In the genomic region with DNA sequence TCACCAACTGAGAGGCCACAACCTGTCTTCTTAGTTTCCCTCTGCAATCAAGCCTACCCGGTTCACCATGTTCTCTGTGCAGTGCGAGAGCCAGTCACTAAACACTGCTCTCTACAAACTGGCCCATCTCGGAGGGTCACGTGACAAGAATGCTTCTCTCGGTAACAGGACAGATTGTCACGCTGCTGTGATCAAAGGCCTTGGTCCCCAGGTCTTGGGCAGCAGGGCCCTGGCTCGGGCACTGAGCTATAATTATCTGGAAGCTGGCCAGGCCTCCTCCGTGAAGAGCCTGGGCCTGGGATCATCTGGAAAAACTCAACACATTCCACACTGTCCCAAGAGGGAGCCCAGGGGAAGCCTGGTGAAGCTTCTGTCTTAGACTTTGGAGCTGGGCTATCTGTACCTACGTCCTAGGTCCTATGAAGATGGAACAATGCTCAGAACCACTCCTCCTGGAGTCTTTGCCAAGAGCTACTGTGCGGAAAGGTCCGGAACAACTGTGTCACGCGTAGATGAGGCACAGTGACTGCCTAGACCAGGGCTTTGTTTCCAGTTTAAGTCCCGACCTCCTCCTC, we compare ENCODE assay signal across 7 mouse cellular contexts. TPM values are rescaled to one million over a fixed set of nuclear protein-coding genes. Genes with fewer than 3 reads are reported as not detected.
DNase-seq lines count a peak whose midpoint lies in the region; ATAC-seq and TF ChIP-seq lines count a peak whose summit lies in the region.

No protein-coding gene starts in this region.

- TF ChIP-seq EP300 in lung, postnatal 0 days (IDR thresholded peaks at IDR 0.05) = no peak

- peak overlapping the region; percentile 34; the same call in 1 of the 2 replicates for H3K27ac ChIP-seq in lung, postnatal 0 days (ENCODE audit: low read length)
- peak overlapping the region; percentile 82 to 86 for H3K27ac ChIP-seq in heart, embryonic 14.5 days (replicated peaks in 1 of 2; ENCODE audit: control insufficient read depth in 1 of 2, insufficient read depth in 1 of 2, low read depth in 2 of 2, low read length in 2 of 2)
- peak overlapping the region; percentile 94 for H3K27ac ChIP-seq in stomach, embryonic 16.5 days (ENCODE audit: low read length)

- WGBS in lung, postnatal 0 days = 46% methylated on average over 14 of the region's 14 CpGs
- 14% methylated on average over 14 of the region's 14 CpGs for WGBS in heart, embryonic 14.5 days
- WGBS in stomach, embryonic 16.5 days = 47% methylated on average over 14 of the region's 14 CpGs

- peak; percentile 15; the same call in 1 of the 2 replicates for ATAC-seq in lung, postnatal 0 days
- peak; percentile 83 for ATAC-seq in heart, embryonic 14.5 days (ENCODE audit: insufficient number of reproducible peaks, insufficient read depth, low FRiP score, low read depth)
- peak; percentile 38 for ATAC-seq in stomach, embryonic 16.5 days (ENCODE audit: insufficient read depth, low FRiP score)

- no peaks in the 10 kb centered on the region for H3K36me3 ChIP-seq in lung, postnatal 0 days (ENCODE audit: insufficient read depth, low read length)
- H3K36me3 ChIP-seq in heart, embryonic 14.5 days (ENCODE audit: control insufficient read depth, insufficient read depth, low read length) = no peaks in the 10 kb centered on the region
- no peaks in the 10 kb centered on the region for H3K36me3 ChIP-seq in stomach, embryonic 16.5 days (ENCODE audit: control insufficient read depth, insufficient read depth, low read length)

- 0 out of 2 replicates have a peak, but pooled peaks cover 3% of the 10 kb centered on the region for H3K27me3 ChIP-seq in lung, postnatal 0 days (replicated peaks; ENCODE audit: insufficient read depth, low read length)
- no peaks in the 10 kb centered on the region for H3K27me3 ChIP-seq in heart, embryonic 14.5 days (ENCODE audit: control insufficient read depth, insufficient read depth, low read length)
- H3K27me3 ChIP-seq in stomach, embryonic 16.5 days (ENCODE audit: control insufficient read depth, insufficient read depth, low read length) = no peaks in the 10 kb centered on the region

- no peaks in the 10 kb centered on the region for H3K9me3 ChIP-seq in lung, postnatal 0 days (ENCODE audit: low read length)
- no peaks in the 10 kb centered on the region for H3K9me3 ChIP-seq in heart, embryonic 14.5 days (ENCODE audit: control insufficient read depth, low read length)
- no peaks in the 10 kb centered on the region for H3K9me3 ChIP-seq in stomach, embryonic 16.5 days (replicated peaks; ENCODE audit: control insufficient read depth, low read length)

- H3K4me2 ChIP-seq in lung, postnatal 0 days (replicated peaks; ENCODE audit: low read depth, low read length) = no peak overlapping the region
- peak overlapping the region; percentile 12; the same call in 1 of the 2 replicates for H3K4me2 ChIP-seq in heart, embryonic 14.5 days (ENCODE audit: low read length)
- H3K4me2 ChIP-seq in stomach, embryonic 16.5 days (ENCODE audit: low read depth, low read length) = no peak overlapping the region

- DNase-seq in lung, postnatal 0 days (ENCODE audit: low spot score) = no peak
- DNase-seq in lung, postnatal 25 days (ENCODE audit: low spot score) = no peak
- DNase-seq in cerebellum, postnatal 14 days = peak; percentile 74 to 82
- peak; percentile 64 for DNase-seq in kidney, postnatal 10 days
- no peak for DNase-seq in right cerebral cortex, postnatal 36 days (ENCODE audit: low spot score in 2 of 2)

- no peak overlapping the region for H3K4me3 ChIP-seq in lung, postnatal 0 days (ENCODE audit: low read depth, low read length)
- H3K4me3 ChIP-seq in heart, embryonic 14.5 days (ENCODE audit: control insufficient read depth in 1 of 2, insufficient read depth in 1 of 2, low read depth in 1 of 2, low read length in 2 of 2) = no peak overlapping the region
- no peak overlapping the region for H3K4me3 ChIP-seq in stomach, embryonic 16.5 days (replicated peaks; ENCODE audit: low read length)

- no peak overlapping the region for H3K9ac ChIP-seq in lung, postnatal 0 days (replicated peaks; ENCODE audit: low read depth)
- peak overlapping the region; percentile 42 for H3K9ac ChIP-seq in heart, embryonic 14.5 days (ENCODE audit: low read length)
- H3K9ac ChIP-seq in stomach, embryonic 16.5 days (ENCODE audit: low read length) = peak overlapping the region; percentile 53; the same call in 1 of the 2 replicates

- peaks cover 34% of the 10 kb centered on the region; the same call in 1 of the 2 replicates for H3K4me1 ChIP-seq in lung, postnatal 0 days (ENCODE audit: insufficient read depth, low read depth, low read length)
- peaks cover 48 to 56% of the 10 kb centered on the region in 2 experiments for H3K4me1 ChIP-seq in heart, embryonic 14.5 days (ENCODE audit: control insufficient read depth in 2 of 2, insufficient read depth in 2 of 2, low read length in 2 of 2)
- peaks cover 54% of the 10 kb centered on the region for H3K4me1 ChIP-seq in stomach, embryonic 16.5 days (ENCODE audit: control insufficient read depth, insufficient read depth, low read length)

- no peak for TF ChIP-seq CTCF in lung, postnatal 0 days (IDR thresholded peaks at IDR 0.05)

RNA-seq across cellular contexts. Expression of a gene that starts 35.6 kb away (rescaled TPM):
- polyA plus RNA-seq in lung, postnatal 0 days (2015; fragmentation: Nextera tagmentation; extraction: Ambion mirVana) = 146 and 148 TPM in 2 replicates
- polyA plus RNA-seq in heart, embryonic 14.5 days (2014; fragmentation: Nextera tagmentation; extraction: Ambion mirVana) = 112 and 113 TPM in 2 replicates
- polyA plus RNA-seq in stomach, embryonic 16.5 days (2015; fragmentation: Nextera tagmentation; extraction: Ambion mirVana) = 140 and 160 TPM in 2 replicates

Comparison
In these comparisons a context has a peak if more than half of its experiments do, and no peak if none do; other contexts are left out.
1. ATAC-seq: peak in every context shown above with its lines; median percentile 83 in heart, embryonic 14.5 days; 38 in stomach, embryonic 16.5 days; 15 in lung, postnatal 0 days.
2. DNase-seq: peak in cerebellum, postnatal 14 days (2 of 2) and kidney, postnatal 10 days (single experiment); none in lung, postnatal 0 days (single experiment), lung, postnatal 25 days (single experiment) and right cerebral cortex, postnatal 36 days (0 of 2).
3. H3K27ac ChIP-seq: peak in every context shown above with its lines; median percentile 94 in stomach, embryonic 16.5 days; 84 in heart, embryonic 14.5 days; 34 in lung, postnatal 0 days.